Mouse (Mus musculus): ENCODE data around the gene Fgf11.

DNA sequence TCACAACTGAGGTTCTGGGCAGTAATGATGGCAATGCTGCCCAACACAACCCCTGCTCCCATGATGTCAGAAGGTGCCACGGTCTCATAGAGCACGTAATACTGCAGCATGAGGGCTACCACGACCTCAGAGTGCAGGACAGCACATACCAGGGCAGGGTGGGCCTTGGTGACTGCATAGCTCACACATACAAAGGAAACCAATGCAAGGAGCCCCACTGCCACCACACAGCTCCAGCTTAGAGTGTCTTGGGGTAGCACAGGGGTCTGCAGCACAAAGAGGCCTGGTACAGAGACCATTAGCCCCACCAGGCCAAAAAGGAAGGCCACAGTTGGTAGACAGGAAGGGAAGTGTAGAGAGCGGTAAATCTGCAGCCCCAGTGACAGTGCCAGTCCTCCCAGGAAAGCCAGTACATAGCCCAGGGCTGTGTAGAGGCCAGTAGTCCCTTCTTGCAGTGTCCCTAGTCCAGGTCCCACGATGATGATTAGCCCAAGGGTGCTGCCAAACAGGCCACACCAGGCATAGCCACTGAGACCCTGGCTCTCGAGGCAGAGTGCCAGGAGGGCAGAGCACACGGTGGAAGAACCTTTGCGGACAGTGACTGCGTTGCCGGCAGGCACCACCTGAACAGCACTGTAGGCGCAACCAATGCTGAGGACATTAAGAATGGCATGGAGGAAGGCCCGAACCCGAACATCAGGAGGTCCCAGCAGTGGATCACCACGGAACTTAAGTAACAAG, 41.3 kb downstream of the Fgf11 start:
- no peak for TF ChIP-seq POLR2A (IDR thresholded peaks at IDR 0.05; ENCODE audit: insufficient read depth, low read depth, low read length)
- no peak for TF ChIP-seq CTCF (IDR thresholded peaks at IDR 0.05; ENCODE audit: insufficient read depth, low read depth, low read length)
